Mouse (Mus musculus) liver, adult 2 months (tissue): ENCODE measurements at regions not wholly inside any gene's neighbourhood (a gene's known extent, or its start where the extent isn't known, plus 50 kb on each side); places are given as distances from the start of the nearest gene placed in this dataset.

Experiments used
- CTCF ChIP-seq: fragments of 200-500 bp; IDR thresholded peaks from 2 replicates; pipeline ENCODE4 v1.5.1; 2011; ENCODE audit warnings: low read depth, low read length, control low read depth
- POLR2A ChIP-seq: fragments of 200-500 bp; IDR thresholded peaks from 2 replicates; pipeline ENCODE4 v1.6.1; 2011; ENCODE audit warnings: low read length, control low read depth; ENCODE audit not compliant: insufficient read depth; ENCODE audit errors: extremely low read depth

- TF ChIP-seq CTCF (no peak), POLR2A (no peak)
Measured at GRCm38 (mm10) chr12:10480781-10481180, 90.2 kb downstream of the Rdh14 start.
